Mouse (Mus musculus): ENCODE results near the gene Olfml2b. TPM values are rescaled to one million over a fixed set of nuclear protein-coding genes. Genes with fewer than 3 reads are reported as not detected.
A peak's percentile ranks its signal among the peaks of the same experiment; 100 is the strongest.

The Olfml2b gene
- total RNA-seq (2021) = 10 to 100 TPM in 1 of 2 experiments, 1 to 10 TPM in 1; 9.8 to 13.1 TPM

GRCm38 (mm10) chr1:170644255-170645205, at the start of gene Olfml2b:
Gene Olfml2b (plus strand): TSS chr1:170644532.
- intact Hi-C loops (cut with DNase I) = no loop called here
- DNase-seq (ENCODE audit: low spot score) = peak; percentile 81

GRCm38 (mm10) chr1:170594575-170594974, 49.8 kb upstream of the Olfml2b start:
- intact Hi-C loops (cut with DNase I) = no loop called here
- no peak for DNase-seq (ENCODE audit: low spot score)

DNA sequence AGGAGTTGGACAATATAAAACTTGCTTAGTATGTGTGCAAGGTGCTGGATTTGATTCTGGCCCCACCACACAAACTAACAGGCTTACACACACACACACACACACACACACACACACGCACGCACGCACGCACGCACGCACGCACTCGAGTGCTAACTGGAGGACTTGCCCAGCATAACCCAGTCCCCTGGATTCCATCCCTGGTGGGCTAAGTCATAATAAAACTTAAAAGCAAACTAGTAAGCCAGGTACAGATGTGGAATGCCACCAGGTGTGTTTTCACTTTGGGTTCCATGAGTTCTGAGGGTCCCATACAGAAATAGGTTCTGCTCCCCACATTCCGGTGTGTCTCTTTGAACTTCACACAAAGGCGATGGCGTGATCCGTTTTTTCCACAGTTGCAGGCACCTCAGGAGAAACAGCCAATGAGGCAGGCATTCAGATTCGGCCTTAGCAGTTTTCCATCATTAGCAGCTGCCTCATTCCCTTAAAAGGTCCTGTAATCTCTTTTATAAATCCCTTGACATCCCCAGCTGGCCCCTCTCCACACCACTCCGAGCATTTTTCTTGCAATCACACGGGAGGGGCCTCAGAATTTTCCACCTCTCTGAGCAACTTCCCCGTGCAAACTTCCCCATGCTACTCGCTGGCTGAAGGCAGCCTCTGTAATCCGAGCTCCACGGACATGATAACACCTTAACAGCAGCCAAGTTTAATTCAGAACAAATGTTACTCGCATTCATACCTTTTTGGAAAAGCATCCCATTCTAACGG, 38.9 kb upstream of the Olfml2b start:
- DNase-seq (ENCODE audit: low spot score) = no peak
- intact Hi-C loops (cut with DNase I) = no loop called here

GRCm38 (mm10) chr1:170607231-170607917, 37.0 kb upstream of the Olfml2b start:
- intact Hi-C loops (cut with DNase I) = no loop called here
- no peak for DNase-seq (ENCODE audit: low spot score)

- no peak for DNase-seq (ENCODE audit: low spot score)
- intact Hi-C loops (cut with DNase I) = no loop called here
Observed at GRCm38 (mm10) chr1:170608461-170609071, 35.8 kb upstream of the Olfml2b start.

DNA sequence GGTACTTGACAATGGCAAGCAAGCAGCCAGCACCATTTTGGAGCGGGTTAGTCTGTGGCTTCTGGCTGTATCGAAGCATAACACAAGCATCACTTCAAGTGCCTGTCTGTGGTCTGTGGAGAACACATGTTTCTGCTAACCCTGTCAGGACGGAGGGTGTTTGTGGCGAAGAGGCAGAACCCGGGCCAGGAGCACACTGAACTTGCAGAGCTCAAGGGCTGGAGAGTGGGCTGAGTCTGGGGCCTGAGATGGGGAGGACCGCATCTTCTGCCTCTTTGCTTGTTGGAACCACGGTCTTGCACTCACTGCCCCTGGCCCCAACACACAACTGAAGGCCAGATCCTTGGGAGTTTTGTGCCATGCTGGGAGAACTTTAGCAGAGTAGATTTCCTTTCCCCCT, 34.5 kb upstream of the Olfml2b start:
- intact Hi-C loops (cut with DNase I) = loop anchor here (5.0 kb wide), 1 partner anchor 58 kb away; no protein-coding TSS in a partner anchor
- no peak for DNase-seq (ENCODE audit: low spot score)

- intact Hi-C loops (cut with DNase I) = loop anchor here (5.0 kb wide), 1 partner anchor 58 kb away; no protein-coding TSS in a partner anchor
- DNase-seq (ENCODE audit: low spot score) = no peak
Observed at GRCm38 (mm10) chr1:170610289-170610688, 34.0 kb upstream of the Olfml2b start.

DNA sequence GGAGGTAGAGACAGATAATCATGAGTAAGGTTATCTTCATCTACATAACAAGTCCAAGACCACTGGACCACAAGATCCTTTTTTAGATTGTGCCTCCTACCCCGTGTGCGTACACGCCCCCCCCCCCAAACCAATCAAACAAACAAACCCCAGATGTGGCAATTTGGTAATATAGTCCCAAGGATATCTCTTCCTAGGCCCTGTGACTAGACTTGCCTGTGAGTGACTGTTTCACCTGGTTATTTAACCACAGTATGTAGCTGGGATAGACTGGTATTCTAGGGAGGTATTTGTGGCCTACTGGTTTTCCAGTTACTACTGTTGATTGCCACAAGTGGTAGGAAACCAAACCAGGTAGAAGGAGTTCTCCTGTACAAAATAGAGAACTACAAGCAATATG, 33.6 kb upstream of the Olfml2b start:
- intact Hi-C loops (cut with DNase I) = loop anchor here (5.0 kb wide), 1 partner anchor 58 kb away; no protein-coding TSS in a partner anchor

GRCm38 (mm10) chr1:170611631-170612030, 32.7 kb upstream of the Olfml2b start:
- DNase-seq (ENCODE audit: low spot score) = no peak
- intact Hi-C loops (cut with DNase I) = loop anchor here (2.0 to 5.0 kb wide), 3 partner anchors 59 to 393 kb away; no protein-coding TSS in a partner anchor

More for the DNA sequence above, 33.6 kb upstream of the Olfml2b start:
- no peak for DNase-seq (ENCODE audit: low spot score)

DNA sequence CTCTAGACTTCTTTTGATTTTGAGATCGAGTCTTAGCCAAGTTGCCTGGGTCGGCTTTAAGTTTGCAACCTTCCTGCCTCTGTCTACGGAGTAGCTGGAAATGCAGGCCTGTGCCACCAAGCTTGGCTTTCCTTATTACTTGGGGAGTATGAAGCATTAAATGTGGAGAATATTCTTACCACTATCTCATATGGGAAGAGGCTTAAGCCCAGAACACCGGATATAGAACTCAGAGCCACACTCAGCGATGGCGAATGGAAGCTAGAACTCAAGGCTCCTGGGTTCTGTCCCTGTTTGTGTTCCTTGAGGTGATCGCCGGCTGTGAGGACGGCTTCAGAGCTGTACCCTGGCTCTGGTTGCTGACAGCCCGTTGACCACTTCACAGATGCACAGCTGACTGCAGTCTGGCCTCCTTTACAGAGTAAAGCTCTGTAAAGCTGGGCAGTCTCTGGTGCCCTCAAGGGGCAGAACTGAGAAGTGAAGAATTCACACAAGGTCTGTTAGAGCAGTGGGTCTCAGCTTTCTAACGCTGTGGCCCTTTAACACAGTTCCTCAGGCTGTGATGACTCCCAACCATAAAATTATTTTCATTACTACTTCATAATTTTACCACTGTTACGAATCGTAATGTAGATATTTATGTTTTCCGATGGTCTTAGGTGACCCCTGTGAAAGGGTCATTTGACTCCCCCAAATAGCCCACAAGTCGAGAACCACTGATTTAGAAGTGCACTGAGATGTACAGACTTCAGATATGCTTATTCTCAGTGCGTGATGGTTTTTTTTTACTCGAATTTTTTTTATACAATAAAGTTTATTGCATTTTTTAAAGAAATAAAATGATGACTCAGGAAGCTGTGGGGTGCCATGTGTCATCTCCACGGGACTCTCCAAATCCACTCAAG, 31.1 kb upstream of the Olfml2b start:
- no peak for DNase-seq (ENCODE audit: low spot score)
- intact Hi-C loops (cut with DNase I) = loop anchor here (2.0 to 5.0 kb wide), 3 partner anchors 61 to 394 kb away; no protein-coding TSS in a partner anchor

DNA sequence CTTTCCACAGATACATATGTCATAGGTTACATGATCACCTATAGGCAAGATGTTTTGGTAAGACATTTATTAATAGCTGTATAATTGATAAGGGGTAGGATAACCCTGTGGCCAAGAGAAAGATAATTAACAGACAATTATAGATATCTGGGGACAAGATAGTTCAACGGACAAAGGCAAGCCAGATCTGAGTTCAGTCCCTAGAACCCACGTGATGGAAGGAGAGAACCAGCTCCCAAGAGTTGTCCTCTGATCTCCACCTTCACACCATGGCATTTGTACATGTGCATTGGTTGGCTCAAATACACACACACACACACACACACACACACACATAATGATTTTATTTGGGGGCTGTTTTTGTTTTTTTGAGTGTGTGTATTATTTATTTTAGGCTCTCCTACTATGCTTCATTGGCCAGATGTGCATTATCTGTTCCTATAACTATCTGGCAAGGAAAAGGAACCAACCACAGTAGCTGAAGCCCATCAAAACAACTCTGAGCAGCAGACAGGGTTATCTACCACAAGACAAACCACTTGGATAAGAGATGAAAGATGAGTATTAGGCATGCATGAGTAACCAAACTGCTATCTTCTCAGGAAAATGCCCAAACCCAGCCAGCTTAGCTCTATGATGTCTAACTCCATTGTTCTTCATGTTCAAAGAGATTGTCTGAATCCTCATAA, 24.5 kb upstream of the Olfml2b start:
- no peak for DNase-seq (ENCODE audit: low spot score)
- intact Hi-C loops (cut with DNase I) = no loop called here

DNA sequence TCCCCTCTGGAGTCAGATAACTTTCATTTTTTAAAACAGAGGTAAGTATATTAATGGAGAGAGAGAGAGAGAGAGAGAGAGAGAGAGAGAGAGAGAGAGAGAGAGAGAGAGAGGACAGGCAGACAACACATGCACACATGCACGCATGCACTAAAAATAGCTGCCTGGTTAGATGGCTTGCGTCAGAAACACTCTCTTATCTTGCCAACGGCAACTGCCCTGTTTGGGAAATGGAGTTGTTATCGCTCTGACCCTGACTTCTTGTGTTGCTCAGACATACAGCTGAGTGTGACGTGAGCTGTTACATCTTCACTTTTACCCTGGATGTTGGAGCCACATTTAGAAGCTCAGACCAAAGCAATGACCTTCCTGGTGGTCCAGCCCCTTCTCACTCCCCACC, 21.4 kb upstream of the Olfml2b start:
- no peak for DNase-seq (ENCODE audit: low spot score)
- intact Hi-C loops (cut with DNase I) = no loop called here

DNA sequence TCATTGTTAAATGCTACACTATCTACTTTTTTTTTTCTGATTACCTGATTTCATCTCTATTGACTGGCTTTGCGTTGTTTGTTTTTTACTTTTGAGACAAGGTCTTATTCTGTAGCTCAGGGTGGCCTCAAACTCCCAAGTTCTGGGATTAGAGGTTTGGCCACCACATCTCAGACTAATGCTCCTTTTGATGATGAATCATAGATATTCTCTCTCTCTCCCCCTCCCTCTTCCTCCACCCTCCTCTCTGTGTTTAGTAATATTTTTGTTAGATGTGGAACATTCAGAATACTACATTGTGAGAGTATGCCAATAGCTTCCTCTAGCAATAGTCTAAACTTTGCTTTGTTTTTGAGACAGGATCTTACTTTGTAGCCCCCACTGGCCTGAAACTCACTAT, 20.9 kb upstream of the Olfml2b start:
- no peak for DNase-seq (ENCODE audit: low spot score)
- intact Hi-C loops (cut with DNase I) = no loop called here

DNA sequence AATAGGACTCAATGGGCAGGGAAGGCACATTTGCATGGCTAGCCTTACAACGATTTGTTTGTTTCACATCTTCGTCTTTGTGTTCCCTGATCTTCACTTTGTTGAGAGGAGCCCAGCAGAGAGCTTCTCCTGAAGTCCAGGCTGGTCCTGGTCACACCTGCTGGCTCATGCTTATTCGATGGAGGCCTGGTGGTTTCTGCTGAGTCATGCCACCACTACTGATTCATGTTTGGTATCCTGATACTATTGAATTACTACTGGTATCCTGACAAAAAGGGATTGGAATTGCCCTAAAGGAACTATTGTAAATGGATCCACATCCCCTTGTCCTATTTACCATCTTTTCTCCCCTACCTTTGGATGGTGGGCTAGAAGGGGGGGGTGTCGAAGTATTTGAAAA, 13.8 kb upstream of the Olfml2b start:
- DNase-seq (ENCODE audit: low spot score) = no peak
- intact Hi-C loops (cut with DNase I) = loop anchor here (5.0 kb wide), 1 partner anchor 142 kb away; no protein-coding TSS in a partner anchor

- DNase-seq (ENCODE audit: low spot score) = no peak
- intact Hi-C loops (cut with DNase I) = loop anchor here (5.0 kb wide), 1 partner anchor 141 kb away; no protein-coding TSS in a partner anchor
Observed at GRCm38 (mm10) chr1:170631571-170631970, 12.8 kb upstream of the Olfml2b start.

DNA sequence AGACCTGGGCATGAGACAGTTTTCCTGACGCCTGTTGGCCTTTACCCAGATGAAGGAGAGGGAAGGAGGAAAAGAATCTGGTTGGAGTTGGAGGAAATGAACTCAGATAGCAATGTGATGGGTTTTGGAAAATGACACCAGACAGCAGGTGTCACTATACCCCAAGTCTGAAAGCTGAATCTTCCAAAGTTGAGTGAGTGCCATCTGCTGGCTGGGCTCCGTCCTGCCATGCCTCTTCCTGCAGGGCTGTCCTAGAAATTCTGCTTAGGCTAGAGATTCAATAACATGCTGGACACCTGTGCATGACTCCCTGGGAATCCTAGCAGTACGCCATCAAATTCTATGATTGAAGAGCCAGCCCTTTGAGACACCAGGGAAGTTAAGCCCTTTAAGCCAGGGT, 11.9 kb upstream of the Olfml2b start:
- intact Hi-C loops (cut with DNase I) = loop anchor here (1.0 to 5.0 kb wide), 2 partner anchors 140 to 208 kb away; no protein-coding TSS in a partner anchor
- DNase-seq (ENCODE audit: low spot score) = peak; percentile 46

DNA sequence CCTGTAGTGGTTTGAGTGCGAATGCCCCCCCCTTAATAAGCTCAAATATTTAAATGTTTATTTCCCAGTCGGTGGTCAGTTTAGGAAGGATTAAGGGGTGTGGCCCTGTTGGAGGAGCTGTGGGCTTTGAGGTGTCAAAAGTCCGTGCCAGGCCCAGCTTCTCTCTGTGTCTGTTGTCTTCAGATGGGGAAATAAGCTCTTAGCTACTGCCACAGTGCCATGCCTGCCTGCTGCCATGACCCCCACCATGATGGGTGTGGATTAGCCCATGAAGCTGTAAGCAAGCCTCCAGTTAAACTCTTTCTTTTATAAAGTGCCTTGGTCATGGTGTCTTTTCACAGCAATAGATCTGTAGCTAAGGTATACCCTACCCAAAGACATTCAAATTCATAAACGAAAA, 11.5 kb upstream of the Olfml2b start:
- no peak for DNase-seq (ENCODE audit: low spot score)
- intact Hi-C loops (cut with DNase I) = loop anchor here (1.0 to 5.0 kb wide), 2 partner anchors 139 to 207 kb away; no protein-coding TSS in a partner anchor

DNA sequence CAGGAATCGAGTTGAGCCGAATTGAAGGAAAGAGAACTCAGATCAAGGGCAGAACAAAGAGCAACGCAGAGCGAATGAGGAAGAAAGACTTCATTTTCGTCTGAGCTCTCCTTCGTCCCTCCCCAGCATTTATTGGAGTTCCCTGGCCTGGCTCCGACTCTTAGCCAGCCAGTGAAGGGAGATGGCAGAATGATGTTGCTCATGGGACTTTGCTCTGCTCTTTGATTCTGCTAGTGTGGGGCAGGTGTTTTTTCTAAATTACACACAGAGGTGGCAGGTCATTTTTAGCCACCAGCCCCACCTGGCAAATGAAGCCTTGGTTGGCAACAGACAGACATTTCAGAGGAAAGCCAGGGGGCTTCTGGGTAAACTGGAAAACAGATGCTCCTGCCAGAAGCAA, 5.4 kb upstream of the Olfml2b start:
- intact Hi-C loops (cut with DNase I) = no loop called here
- DNase-seq (ENCODE audit: low spot score) = no peak

All from heart, postnatal 25 days (tissue).